Mouse (Mus musculus): ENCODE measurements around the gene Slc20a1.

- no peak for TF ChIP-seq CTCF (IDR thresholded peaks at IDR 0.05; ENCODE audit: control insufficient read depth, insufficient read depth, low read length)
- TF ChIP-seq POLR2A (IDR thresholded peaks at IDR 0.05; ENCODE audit: borderline replicate concordance, control insufficient read depth, low read depth, low read length), result no peak
Observed at GRCm38 (mm10) chr2:129217612-129218185, 19.1 kb downstream of the Slc20a1 start.
